In genomic region chr17:30575941-30576773, GRCm38 (mm10) we compare ENCODE assay signal across 8 mouse cellular contexts. TPM values are rescaled to one million over a fixed set of nuclear protein-coding genes. Genes with fewer than 3 reads are reported as not detected.
DNase-seq lines count a peak whose midpoint lies in the region; ATAC-seq and TF ChIP-seq lines count a peak whose summit lies in the region.

Gene Btbd9 (minus strand): TSS chr17:30576488.

- no peaks in the 10 kb centered on the region for H3K27me3 ChIP-seq in Patski
- no peaks in the 10 kb centered on the region for H3K27me3 ChIP-seq in hindbrain, embryonic 14.5 days (ENCODE audit: control insufficient read depth, insufficient read depth, low read length)

- no peaks in the 10 kb centered on the region for H3K9me3 ChIP-seq in hindbrain, embryonic 14.5 days (ENCODE audit: control insufficient read depth, low read length)

- no peak for TF ChIP-seq CTCF in Patski (IDR thresholded peaks at IDR 0.05)

- peak within 1 kb of the TSS; percentile 94 for H3K27ac ChIP-seq in hindbrain, embryonic 14.5 days

- no peak for DNase-seq in Patski (ENCODE audit: low read depth, low spot score)
- peak; percentile 95 to 99 for DNase-seq in cerebellum, postnatal 14 days
- DNase-seq in frontal cortex, postnatal 25 days (ENCODE audit: low spot score in 2 of 2) = peak; percentile 96 to 97
- peak; percentile 92 for DNase-seq in hindbrain, embryonic 14.5 days (ENCODE audit: low spot score)
- DNase-seq in layer of hippocampus, postnatal 36 days = peak; percentile 98
- DNase-seq in lung, postnatal 36 days = peak; percentile 95
- DNase-seq in retina, postnatal 1 day = peak; percentile 94
- DNase-seq in urinary bladder, adult 18-20 months (ENCODE audit: low spot score in 2 of 2) = peak; percentile 86 to 99

- WGBS in hindbrain, embryonic 14.5 days = under 1% methylated on average over 77 of the region's 94 CpGs

- POLR2A ChIA-PET in Patski (lab: Charles Lee) = no interaction called here

- CTCF ChIA-PET in Patski (lab: Charles Lee) = no interaction called here

- peak within 1 kb of the TSS; percentile 70 for H3K9ac ChIP-seq in hindbrain, embryonic 14.5 days

- peak within 1 kb of the TSS; percentile 68 for H3K4me3 ChIP-seq in hindbrain, embryonic 14.5 days (replicated peaks; ENCODE audit: low read length)

- peak within 1 kb of the TSS; percentile 74 for H3K4me2 ChIP-seq in hindbrain, embryonic 14.5 days (replicated peaks)

- peak; percentile 69 for ATAC-seq in Patski
- ATAC-seq in hindbrain, embryonic 14.5 days (ENCODE audit: low FRiP score) = peak; percentile 93

- peaks cover 23% of the 10 kb centered on the region for H3K4me1 ChIP-seq in hindbrain, embryonic 14.5 days (replicated peaks; ENCODE audit: control insufficient read depth, insufficient read depth, low read length)

- in situ Hi-C loops in Patski (cut with MboI; ENCODE audit: low pct_unique_long_range_greater_than_20kb) = no loop called here

- no peaks in the 10 kb centered on the region for H3K36me3 ChIP-seq in hindbrain, embryonic 14.5 days (replicated peaks; ENCODE audit: control insufficient read depth, insufficient read depth)

RNA-seq across cellular contexts. Expression of gene Btbd9, which starts in this region (rescaled TPM):
- 27.6 TPM for polyA plus RNA-seq in Patski (2021)
- polyA plus RNA-seq in hindbrain, embryonic 14.5 days (2014; fragmentation: Nextera tagmentation; extraction: Ambion mirVana) = 117 and 126 TPM in 2 replicates
- 100 to 1,000 TPM; 149 to 174 TPM for total RNA-seq in layer of hippocampus, postnatal 36 days (2021)
